Mouse (Mus musculus) ES-Bruce4 (cell line): ENCODE measurements at regions not wholly inside any gene's neighbourhood (a gene's known extent, or its start where the extent isn't known, plus 50 kb on each side); places are given as distances from the start of the nearest gene placed in this dataset.

Experiments used
- H3K27ac ChIP-seq: 2 replicates; pipeline ENCODE4 v1.5.1; 2012; ENCODE audit warnings: low read length, inconsistent platforms; ENCODE audit not compliant: insufficient read depth
- H3K27me3 ChIP-seq: 2 replicates; pipeline ENCODE4 v1.6.1; 2012; ENCODE audit warnings: mild to moderate bottlenecking, low read length, inconsistent platforms; ENCODE audit not compliant: control insufficient read depth, poor library complexity, insufficient read depth, severe bottlenecking
- H3K36me3 ChIP-seq: 2 replicates; pipeline ENCODE4 v1.6.1; 2012; ENCODE audit warnings: inconsistent platforms, mild to moderate bottlenecking, low read length, moderate library complexity; ENCODE audit not compliant: control insufficient read depth, poor library complexity, insufficient read depth, severe bottlenecking
- H3K4me1 ChIP-seq: one replicate; pipeline ENCODE4 v1.8.1; 2011; ENCODE audit warnings: low read length; ENCODE audit not compliant: control insufficient read depth, insufficient read depth
- H3K4me3 ChIP-seq: 2 replicates; pipeline ENCODE4 v1.5.1; 2011; ENCODE audit warnings: low read depth, mild to moderate bottlenecking, low read length
- H3K9ac ChIP-seq: 2 replicates; pipeline ENCODE4 v1.6.1; 2012; ENCODE audit warnings: low read depth, mild to moderate bottlenecking, inconsistent platforms; ENCODE audit not compliant: poor library complexity, severe bottlenecking
- H3K9me3 ChIP-seq: replicated peaks from 2 replicates; pipeline ENCODE4 v1.6.1; 2012; ENCODE audit warnings: mild to moderate bottlenecking, low read length, inconsistent platforms; ENCODE audit not compliant: control insufficient read depth, poor library complexity, insufficient read depth, severe bottlenecking
- CTCF ChIP-seq: IDR thresholded peaks from one replicate; pipeline ENCODE4 v1.8.1; 2011; ENCODE audit warnings: low read depth, low read length
- EP300 ChIP-seq: IDR thresholded peaks from 2 replicates; pipeline ENCODE4 v1.6.1; 2011; ENCODE audit warnings: low read depth, low read length; ENCODE audit not compliant: insufficient read depth
- POLR2A ChIP-seq: IDR thresholded peaks from one replicate; pipeline ENCODE4 v1.8.1; 2011; ENCODE audit warnings: low read length; ENCODE audit not compliant: insufficient read depth

DNA sequence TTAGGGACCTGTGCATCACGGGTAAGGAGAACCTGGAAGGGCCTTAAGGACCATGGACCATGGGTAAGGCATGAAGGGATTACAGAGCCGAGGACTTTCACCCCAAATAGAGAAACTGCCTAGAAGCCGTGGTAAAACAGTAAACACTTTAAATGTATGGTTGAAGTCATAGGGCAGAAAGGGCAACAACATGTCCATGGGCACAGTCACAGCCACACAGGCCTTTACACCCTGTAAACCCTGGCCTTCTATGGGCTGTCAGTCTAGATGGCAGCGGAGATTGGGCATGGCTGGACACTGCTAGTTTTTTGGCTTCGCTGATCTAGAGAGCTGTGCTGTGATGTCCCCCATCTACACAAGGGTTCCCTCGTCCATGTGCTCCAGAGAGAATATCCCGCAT lies 127.4 kb downstream of the Tex29 start:
- Histone ChIP-seq H3K9ac (no peak overlapping the region), H3K36me3 (no peaks in the 10 kb centered on the region), H3K4me1 (no peaks in the 10 kb centered on the region), H3K4me3 (no peak overlapping the region), H3K27ac (no peak overlapping the region), H3K9me3 (no peaks in the 10 kb centered on the region), H3K27me3 (no peaks in the 10 kb centered on the region)
- TF ChIP-seq CTCF = no peak
- TF ChIP-seq EP300 = no peak
- TF ChIP-seq POLR2A = no peak

DNA sequence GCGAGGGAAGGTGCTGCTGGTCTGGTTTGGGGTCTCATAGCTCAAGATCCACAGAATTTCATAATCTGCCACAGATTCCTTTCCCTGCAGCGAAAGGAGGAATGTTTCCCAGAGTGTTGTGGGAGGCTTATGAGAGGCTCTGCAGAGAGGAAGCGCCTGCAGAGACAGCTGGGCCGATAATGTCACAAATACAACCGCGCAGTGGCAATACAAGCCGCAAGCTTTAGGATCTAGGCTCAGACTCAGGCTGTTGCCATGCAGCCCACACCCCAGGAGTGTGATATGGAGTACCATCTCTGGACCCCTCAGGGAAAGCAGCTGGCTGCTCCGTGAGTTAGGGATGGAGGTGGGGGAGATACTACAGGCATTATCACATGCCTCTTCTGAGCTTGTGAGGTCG lies 130.2 kb downstream of the Tex29 start:
- Histone ChIP-seq H3K9me3 (no peaks in the 10 kb centered on the region), H3K9ac (no peak overlapping the region), H3K36me3 (no peaks in the 10 kb centered on the region), H3K27me3 (no peaks in the 10 kb centered on the region), H3K4me1 (no peaks in the 10 kb centered on the region), H3K4me3 (no peak overlapping the region), H3K27ac (no peak overlapping the region)
- TF ChIP-seq EP300 (no peak), POLR2A (no peak), CTCF (no peak)

DNA sequence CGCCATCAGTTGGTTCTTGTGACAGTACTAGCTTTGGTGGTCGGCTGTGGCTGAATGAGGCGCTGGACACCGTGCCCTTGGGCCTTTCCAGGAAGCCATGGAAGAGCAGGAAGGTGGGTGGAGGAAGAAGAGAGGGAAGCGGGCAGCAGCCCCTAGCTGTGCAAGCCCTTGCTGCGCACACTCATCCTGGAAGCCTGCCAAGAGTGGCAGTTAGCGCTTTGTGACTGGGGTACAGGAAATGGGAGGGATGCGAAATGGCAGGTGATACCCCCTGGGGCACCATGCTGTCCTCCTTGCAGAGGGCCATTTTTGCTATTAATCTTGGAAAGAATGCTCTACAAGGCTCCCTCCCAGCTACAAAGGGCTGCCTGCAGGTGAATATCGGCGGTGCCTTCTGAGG lies 133.2 kb downstream of the Tex29 start:
- Histone ChIP-seq H3K4me3 (no peak overlapping the region), H3K36me3 (no peaks in the 10 kb centered on the region), H3K9ac (no peak overlapping the region), H3K9me3 (no peaks in the 10 kb centered on the region), H3K4me1 (no peaks in the 10 kb centered on the region), H3K27me3 (no peaks in the 10 kb centered on the region), H3K27ac (no peak overlapping the region)
- TF ChIP-seq EP300 (no peak), CTCF (no peak), POLR2A (no peak)

DNA sequence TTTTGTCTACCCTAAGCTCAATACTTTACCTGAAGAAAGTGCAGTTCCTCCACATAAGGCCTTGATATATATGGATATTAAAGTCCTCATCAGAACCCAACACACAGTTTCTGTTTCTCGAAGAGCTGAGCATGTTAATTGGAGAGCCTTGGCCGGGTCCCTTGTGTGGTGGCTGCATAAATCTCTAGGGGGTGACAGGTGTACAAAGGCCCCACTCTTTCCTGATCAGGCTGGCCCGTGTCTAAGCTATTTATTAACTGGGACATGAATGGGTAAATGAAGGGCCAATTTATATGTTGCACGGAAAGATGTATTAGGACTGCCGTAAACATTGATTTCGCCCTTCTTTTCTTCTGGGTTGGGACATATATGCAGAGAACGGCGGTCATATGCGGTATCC lies 136.8 kb downstream of the Tex29 start:
- Histone ChIP-seq H3K27me3 (no peaks in the 10 kb centered on the region), H3K4me1 (no peaks in the 10 kb centered on the region), H3K9me3 (no peaks in the 10 kb centered on the region), H3K4me3 (no peak overlapping the region), H3K27ac (no peak overlapping the region), H3K9ac (no peak overlapping the region), H3K36me3 (no peaks in the 10 kb centered on the region)
- TF ChIP-seq POLR2A (no peak), CTCF (no peak), EP300 (no peak)

DNA sequence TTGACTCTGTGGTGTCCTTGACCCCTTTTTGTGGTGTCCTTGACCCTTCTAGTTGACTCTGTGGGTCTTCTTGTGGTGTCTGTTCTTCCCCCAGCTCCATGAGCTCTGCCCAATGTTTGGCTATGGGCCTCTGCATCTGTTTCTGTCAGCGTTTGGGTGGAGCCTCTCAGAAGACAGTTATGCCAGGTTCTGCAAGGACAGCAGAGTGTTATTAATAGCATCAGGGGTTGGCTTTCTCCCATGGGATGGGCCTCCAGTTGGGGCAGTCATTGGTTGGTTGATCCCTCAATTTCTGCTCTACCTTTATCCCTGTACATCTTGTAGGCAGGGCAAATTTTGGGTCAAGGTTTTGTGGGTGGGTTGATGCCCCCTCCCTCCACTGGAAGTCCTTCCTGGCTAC lies 138.8 kb downstream of the Tex29 start:
- TF ChIP-seq CTCF (no peak), POLR2A (no peak), EP300 (no peak)
- Histone ChIP-seq H3K27me3 (no peaks in the 10 kb centered on the region), H3K4me1 (no peaks in the 10 kb centered on the region), H3K4me3 (no peak overlapping the region), H3K36me3 (no peaks in the 10 kb centered on the region), H3K9me3 (no peaks in the 10 kb centered on the region), H3K27ac (no peak overlapping the region), H3K9ac (no peak overlapping the region)

DNA sequence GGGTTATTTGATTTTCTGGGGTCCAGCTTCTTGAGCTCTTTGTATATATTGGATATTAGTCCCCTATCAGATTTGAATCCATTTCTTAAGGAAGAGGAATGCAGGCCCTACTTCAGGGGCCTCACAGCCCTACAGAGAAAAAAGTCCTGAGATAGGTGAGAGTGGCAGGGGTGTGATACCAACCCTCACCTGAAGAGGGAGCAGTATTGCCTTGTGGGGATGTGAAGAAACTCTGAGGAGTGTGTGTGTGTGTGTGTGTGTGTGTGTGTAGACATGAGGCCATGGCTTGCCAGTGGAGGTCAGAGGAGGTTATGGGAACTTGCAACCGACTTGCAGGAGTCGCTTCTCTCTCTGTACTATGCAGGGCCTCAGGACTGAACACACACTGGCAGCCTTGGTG lies 141.2 kb downstream of the Tex29 start:
- peak; percentile 46 for TF ChIP-seq CTCF
- no peak for TF ChIP-seq EP300
- no peak for TF ChIP-seq POLR2A
- Histone ChIP-seq H3K4me3 (no peak overlapping the region), H3K27ac (no peak overlapping the region), H3K4me1 (no peaks in the 10 kb centered on the region), H3K27me3 (no peaks in the 10 kb centered on the region), H3K36me3 (no peaks in the 10 kb centered on the region), H3K9me3 (no peaks in the 10 kb centered on the region), H3K9ac (no peak overlapping the region)
